Mouse (Mus musculus): Measurements from ENCODE around the gene Hdac10.

GRCm38 (mm10) chr15:89125351-89125750 is 3.1 kb downstream of the Hdac10 start:
- no peak for TF ChIP-seq CTCF (IDR thresholded peaks at IDR 0.05; ENCODE audit: extremely low read depth, insufficient read depth, low read length)
- TF ChIP-seq POLR2A (IDR thresholded peaks at IDR 0.05; ENCODE audit: extremely low read depth, insufficient read depth, low read length): no peak

Data from cortical plate, adult 2 months (tissue).